Mouse (Mus musculus): ENCODE results near the gene Supt20. TPM values are rescaled to one million over a fixed set of nuclear protein-coding genes. Genes with fewer than 3 reads are reported as not detected.

Gene Supt20
- polyA plus RNA-seq (2015; fragmentation: Nextera tagmentation; extraction: Ambion mirVana): 78.6 and 93.7 TPM in 2 replicates

DNA sequence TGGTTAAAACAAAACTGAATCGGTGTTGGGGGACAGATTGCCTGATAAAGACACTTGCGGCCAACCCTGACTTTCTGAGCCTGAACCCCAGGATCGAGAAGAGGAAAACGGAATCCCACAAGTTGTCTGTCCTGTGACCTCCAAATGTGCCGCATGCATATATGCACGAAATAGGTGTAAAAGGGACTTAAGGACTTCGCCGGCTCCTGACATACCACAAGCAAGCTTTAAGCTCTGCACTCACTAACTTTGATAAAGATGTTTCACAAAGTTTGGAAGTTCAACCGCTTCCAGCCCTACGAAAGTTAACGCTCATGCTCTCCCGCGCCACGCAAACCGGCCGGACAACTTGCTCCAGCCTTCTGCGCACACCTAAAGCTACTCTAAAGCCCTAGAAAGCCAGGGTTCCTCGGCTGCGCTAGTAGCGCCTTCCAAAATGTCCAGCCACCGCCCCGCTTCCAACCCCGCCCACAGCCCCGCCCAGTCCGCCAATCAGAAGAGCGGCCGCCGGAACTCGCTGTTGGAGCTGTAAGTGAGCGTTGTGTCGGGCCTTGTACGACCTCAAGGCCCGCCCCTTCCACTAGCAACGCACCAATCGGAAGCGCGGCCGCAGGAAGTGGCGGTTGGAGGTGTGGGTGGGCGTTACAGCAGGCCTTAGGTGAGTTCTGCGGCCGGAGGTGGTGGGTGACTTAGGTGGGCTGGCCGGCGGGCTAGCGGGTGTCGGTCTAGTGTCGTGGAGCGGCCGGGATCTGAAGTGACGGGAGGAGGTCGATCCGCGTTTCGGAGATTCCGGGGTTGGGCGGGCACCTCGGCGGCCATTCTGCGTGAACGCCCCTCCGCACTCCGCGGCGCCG lies at the start of gene Supt20:
TSS of gene Supt20 (plus strand) at position 606 of the 854 bp plus-strand sequence.
- Histone ChIP-seq H3K9me3 (no peaks in the 10 kb centered on the region), H3K36me3 (peaks cover 23% of the 10 kb centered on the region), H3K9ac (peak within 1 kb of the TSS; percentile 74), H3K27me3 (no peaks in the 10 kb centered on the region), H3K4me3 (peak within 1 kb of the TSS; percentile 69), H3K4me1 (replicated peaks) (peaks cover 16% of the 10 kb centered on the region), H3K27ac (replicated peaks) (peak within 1 kb of the TSS; percentile 74), H3K4me2 (peak within 1 kb of the TSS; percentile 77)
- peak; percentile 99 for ATAC-seq (ENCODE audit: low read depth)
- WGBS: 2% methylated on average over 65 of the region's 65 CpGs

DNA sequence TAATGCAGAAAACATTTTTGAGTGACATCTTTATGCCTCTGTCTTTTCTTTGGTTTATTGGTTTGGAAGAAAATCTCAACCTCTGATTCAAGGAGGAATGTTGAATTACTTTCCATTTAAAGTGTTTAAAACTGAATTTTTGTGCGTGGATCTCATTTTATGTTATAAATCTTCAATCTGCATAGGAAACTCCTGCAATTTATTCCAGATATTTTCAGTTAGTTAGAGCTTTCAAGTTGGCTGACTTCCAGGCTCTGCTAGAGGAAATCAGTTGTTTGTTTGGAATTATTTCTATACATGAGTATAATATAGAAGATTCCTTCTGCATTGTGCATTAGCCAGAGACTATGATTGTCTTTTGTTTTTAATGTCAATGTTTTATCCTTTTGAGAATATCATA lies 49.8 kb upstream of the Supt20 start:
- ATAC-seq (ENCODE audit: low read depth): no peak

DNA sequence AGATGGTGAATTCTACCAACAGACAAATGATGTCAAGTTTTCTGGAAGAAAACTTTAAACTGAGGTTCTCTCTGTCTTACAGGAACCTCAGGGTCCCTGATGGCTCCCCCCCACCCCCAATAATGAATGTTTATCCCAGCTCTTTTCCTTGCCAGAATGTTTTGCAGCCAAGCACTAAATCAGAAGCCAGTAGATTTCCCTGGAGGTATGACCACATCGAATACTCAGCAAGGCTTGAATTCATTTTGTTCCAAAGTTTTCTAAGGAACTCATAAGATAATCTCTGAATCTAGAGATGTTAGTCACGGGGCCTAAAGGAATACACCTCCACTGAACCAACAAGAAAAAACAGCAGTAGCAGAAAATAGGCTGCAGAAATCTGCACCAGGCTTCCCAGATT lies 45.0 kb upstream of the Supt20 start:
- no peak overlapping the region for H3K27ac ChIP-seq (replicated peaks)
- H3K9ac ChIP-seq: no peak overlapping the region
- H3K4me3 ChIP-seq: no peak overlapping the region
- H3K9me3 ChIP-seq: no peaks in the 10 kb centered on the region
- ATAC-seq (ENCODE audit: low read depth): no peak
- H3K4me1 ChIP-seq (replicated peaks): no peaks in the 10 kb centered on the region
- H3K36me3 ChIP-seq: no peaks in the 10 kb centered on the region
- WGBS: 69% methylated on average over 2 of the region's 2 CpGs
- no peak overlapping the region for H3K4me2 ChIP-seq
- no peaks in the 10 kb centered on the region for H3K27me3 ChIP-seq

More for the DNA sequence above, 49.8 kb upstream of the Supt20 start:
- WGBS: 91% methylated on average over 1 of the region's 1 CpGs
- Histone ChIP-seq H3K4me1 (replicated peaks) (no peaks in the 10 kb centered on the region), H3K4me2 (no peak overlapping the region), H3K27me3 (no peaks in the 10 kb centered on the region), H3K9me3 (no peaks in the 10 kb centered on the region), H3K4me3 (no peak overlapping the region), H3K27ac (replicated peaks) (no peak overlapping the region), H3K36me3 (no peaks in the 10 kb centered on the region), H3K9ac (no peak overlapping the region)

DNA sequence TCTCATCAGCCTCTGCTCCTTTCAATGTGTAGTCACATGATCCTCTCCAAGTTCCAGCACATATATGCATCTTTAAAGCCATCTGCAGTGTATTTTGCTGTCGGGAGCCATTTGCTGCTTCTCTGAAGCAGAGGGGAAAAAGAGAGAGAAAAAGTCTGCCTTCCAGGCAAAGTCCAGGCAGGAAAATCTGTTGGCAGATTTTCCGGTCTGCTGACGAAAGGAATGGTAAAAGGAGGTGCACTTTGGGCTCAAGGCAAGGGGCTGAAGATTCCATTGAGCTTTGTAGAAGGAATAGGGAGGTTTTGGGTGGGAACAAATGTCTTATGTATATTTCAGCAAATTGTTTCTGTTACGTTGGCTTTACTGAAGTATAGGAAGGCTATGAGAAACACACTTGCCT lies 41.0 kb upstream of the Supt20 start:
- Histone ChIP-seq H3K9me3 (no peaks in the 10 kb centered on the region), H3K4me2 (no peak overlapping the region)
- WGBS: 78% methylated on average over 4 of the region's 4 CpGs

DNA sequence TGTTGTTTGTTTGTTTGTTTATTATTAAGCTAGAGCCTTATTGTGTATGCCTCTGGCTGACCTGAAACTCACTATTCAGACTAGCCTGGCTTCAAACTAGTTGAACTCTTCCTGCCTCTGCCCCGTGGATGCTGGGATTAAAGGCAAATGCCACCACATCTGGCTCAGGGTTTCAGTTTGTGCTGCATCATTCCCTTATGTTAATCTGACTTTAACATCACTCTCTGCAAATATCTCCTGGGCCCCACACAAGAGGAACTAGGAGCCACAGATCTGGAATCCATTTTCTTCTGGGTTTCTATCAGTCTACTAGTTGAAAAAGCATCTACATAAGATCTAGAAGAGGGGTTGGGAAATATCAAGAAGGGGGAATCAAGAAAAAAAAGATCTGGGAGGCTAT lies 38.4 kb upstream of the Supt20 start:
- 88% methylated on average over 1 of the region's 1 CpGs for WGBS
- no peak overlapping the region for H3K9ac ChIP-seq
- no peaks in the 10 kb centered on the region for H3K4me1 ChIP-seq (replicated peaks)
- no peak for ATAC-seq (ENCODE audit: low read depth)
- H3K36me3 ChIP-seq: no peaks in the 10 kb centered on the region
- no peak overlapping the region for H3K4me2 ChIP-seq
- no peaks in the 10 kb centered on the region for H3K27me3 ChIP-seq
- H3K27ac ChIP-seq (replicated peaks): no peak overlapping the region
- H3K4me3 ChIP-seq: no peak overlapping the region
- no peaks in the 10 kb centered on the region; the same call in 1 of the 2 replicates for H3K9me3 ChIP-seq

More for the DNA sequence above, 41.0 kb upstream of the Supt20 start:
- Histone ChIP-seq H3K36me3 (no peaks in the 10 kb centered on the region), H3K27ac (replicated peaks) (no peak overlapping the region), H3K9ac (no peak overlapping the region), H3K27me3 (no peaks in the 10 kb centered on the region), H3K4me3 (no peak overlapping the region), H3K4me1 (replicated peaks) (no peaks in the 10 kb centered on the region)
- no peak for ATAC-seq (ENCODE audit: low read depth)

DNA sequence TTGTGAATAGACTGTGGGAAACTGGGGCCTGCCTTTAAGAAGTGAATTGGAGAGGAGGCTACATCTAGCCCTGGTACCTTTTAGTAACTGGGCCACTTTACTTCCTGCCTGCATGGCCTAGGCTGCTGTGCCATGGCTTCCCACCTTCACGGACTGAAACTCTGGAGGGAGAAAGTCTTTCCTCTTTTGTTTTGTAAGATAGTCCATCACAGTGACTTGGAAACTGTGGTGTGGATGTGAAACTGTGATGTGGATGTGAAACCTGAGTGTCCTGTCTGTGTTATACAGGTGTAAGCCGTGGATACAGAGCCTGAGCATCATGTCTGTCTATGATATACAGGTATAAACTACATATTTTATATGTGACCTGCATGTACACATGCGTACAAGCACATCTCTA lies 35.5 kb upstream of the Supt20 start:
- H3K4me3 ChIP-seq: no peak overlapping the region
- H3K27me3 ChIP-seq: no peaks in the 10 kb centered on the region
- H3K9me3 ChIP-seq: no peaks in the 10 kb centered on the region; the same call in 1 of the 2 replicates
- WGBS: 85% methylated on average over 3 of the region's 3 CpGs
- no peak overlapping the region for H3K4me2 ChIP-seq
- H3K36me3 ChIP-seq: no peaks in the 10 kb centered on the region
- H3K4me1 ChIP-seq (replicated peaks): no peaks in the 10 kb centered on the region
- no peak for ATAC-seq (ENCODE audit: low read depth)
- no peak overlapping the region for H3K27ac ChIP-seq (replicated peaks)
- H3K9ac ChIP-seq: no peak overlapping the region

DNA sequence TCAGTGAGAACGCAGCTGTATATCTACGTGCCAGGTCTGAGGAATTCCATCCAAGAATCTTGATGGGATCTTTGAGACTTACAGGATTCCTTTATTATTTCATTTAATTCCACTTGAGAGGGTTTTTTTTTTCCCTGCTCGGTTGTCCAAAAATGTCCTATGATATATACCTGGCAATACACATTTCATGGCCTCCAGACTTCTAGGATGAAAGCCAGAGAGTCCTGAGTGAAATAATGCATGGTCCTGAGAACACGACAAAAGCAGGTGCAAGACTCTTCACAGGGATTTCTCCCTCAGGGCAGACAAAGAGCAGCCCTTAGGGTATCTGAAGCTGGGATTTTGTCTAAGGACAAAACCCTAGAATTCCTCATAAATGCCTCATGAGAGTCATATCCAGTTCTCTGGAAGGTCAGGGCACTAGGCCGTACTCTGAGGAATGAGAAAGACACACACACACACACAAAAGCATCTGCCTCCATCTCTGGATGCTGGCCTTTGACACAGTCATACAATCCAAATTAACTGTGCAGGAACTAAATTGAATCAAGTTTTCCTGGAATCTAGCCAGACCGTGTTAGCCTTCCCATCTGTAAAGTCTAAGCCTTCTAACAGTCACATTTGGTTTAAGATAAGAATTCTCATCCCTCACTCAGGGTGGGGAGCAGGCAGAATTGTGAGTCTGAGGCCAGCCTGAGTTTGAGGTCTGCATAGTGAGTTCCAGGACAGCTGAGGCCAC lies 34.5 kb upstream of the Supt20 start:
- WGBS: 80% methylated on average over 6 of the region's 6 CpGs
- Histone ChIP-seq H3K4me3 (no peak overlapping the region), H3K36me3 (no peaks in the 10 kb centered on the region), H3K27ac (replicated peaks) (no peak overlapping the region), H3K4me1 (replicated peaks) (no peaks in the 10 kb centered on the region), H3K27me3 (no peaks in the 10 kb centered on the region), H3K9ac (no peak overlapping the region), H3K9me3 (no peaks in the 10 kb centered on the region; the same call in 1 of the 2 replicates), H3K4me2 (no peak overlapping the region)
- ATAC-seq (ENCODE audit: low read depth): no peak

DNA sequence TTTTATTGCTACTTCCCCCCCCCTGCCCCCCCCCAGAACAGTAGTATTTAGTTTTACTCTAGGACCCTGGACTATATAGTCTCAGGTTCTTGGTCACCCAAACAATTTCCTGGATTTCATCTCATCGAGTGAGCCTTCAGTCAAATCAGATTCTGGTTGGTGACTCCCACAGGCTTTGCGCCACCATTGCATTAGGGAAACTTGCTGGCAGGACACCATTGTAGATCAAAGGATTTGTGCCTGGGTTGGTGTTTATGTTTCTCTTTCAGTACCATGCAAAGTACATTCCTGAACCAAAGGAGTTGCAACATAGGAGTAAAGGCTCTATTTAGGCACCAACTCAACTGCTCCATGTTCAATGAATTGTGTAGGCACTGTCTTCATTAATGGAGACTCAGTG lies 32.9 kb upstream of the Supt20 start:
- Histone ChIP-seq H3K4me2 (no peak overlapping the region), H3K9me3 (no peaks in the 10 kb centered on the region; the same call in 1 of the 2 replicates), H3K27ac (replicated peaks) (no peak overlapping the region), H3K4me1 (replicated peaks) (no peaks in the 10 kb centered on the region), H3K9ac (no peak overlapping the region), H3K27me3 (no peaks in the 10 kb centered on the region), H3K4me3 (no peak overlapping the region), H3K36me3 (no peaks in the 10 kb centered on the region)
- no peak for ATAC-seq (ENCODE audit: low read depth)
- WGBS: 88% methylated on average over 2 of the region's 2 CpGs

DNA sequence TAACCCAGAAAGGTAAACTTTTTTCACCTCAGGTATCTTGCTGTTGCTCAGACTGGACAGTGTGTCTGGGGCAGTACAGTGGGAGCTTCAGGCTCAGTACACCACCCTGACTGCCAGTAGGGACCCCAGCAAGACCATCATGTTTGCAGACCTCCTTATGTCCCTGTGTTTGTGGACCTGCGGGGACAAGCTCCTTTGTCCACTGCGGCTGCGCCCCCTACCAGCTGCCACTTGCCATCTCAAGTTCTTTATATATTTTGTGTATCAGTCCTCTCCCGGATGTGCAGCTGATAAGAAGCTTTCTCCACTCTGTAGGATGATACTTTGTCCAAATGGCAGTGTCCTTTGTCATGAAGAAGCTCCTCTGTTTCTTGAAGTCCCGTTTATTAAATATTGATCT lies 30.2 kb upstream of the Supt20 start:
- Histone ChIP-seq H3K27ac (replicated peaks) (no peak overlapping the region), H3K4me3 (no peak overlapping the region), H3K36me3 (no peaks in the 10 kb centered on the region), H3K4me2 (no peak overlapping the region), H3K9ac (no peak overlapping the region), H3K4me1 (replicated peaks) (no peaks in the 10 kb centered on the region), H3K27me3 (no peaks in the 10 kb centered on the region), H3K9me3 (no peaks in the 10 kb centered on the region; the same call in 1 of the 2 replicates)
- 71% methylated on average over 5 of the region's 5 CpGs for WGBS
- ATAC-seq (ENCODE audit: low read depth): no peak

DNA sequence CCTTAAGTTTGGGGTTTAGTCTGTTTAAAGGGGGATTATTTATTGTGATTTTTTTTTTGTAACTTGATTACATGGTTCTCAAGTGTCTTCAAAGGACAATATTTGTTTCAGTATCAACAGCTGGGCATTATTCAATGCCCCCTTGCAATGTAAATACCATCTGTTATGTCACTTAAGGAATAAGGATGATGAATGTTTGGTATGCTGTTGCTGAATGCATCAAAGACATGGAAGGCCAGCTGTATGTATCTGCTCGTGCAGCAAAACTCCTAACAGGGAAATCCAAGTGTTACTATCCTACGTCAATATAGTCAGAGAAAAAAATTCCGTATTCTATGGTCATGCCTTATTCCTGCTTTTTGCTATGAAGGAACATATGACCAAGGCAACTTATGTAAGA lies 24.5 kb upstream of the Supt20 start:
- no peaks in the 10 kb centered on the region for H3K36me3 ChIP-seq
- WGBS: 83% methylated on average over 3 of the region's 3 CpGs
- no peaks in the 10 kb centered on the region for H3K4me1 ChIP-seq (replicated peaks)
- H3K27me3 ChIP-seq: no peaks in the 10 kb centered on the region
- no peak overlapping the region for H3K27ac ChIP-seq (replicated peaks)
- no peak overlapping the region for H3K9ac ChIP-seq
- H3K4me2 ChIP-seq: no peak overlapping the region
- no peak for ATAC-seq (ENCODE audit: low read depth)
- no peak overlapping the region for H3K4me3 ChIP-seq
- no peaks in the 10 kb centered on the region for H3K9me3 ChIP-seq

DNA sequence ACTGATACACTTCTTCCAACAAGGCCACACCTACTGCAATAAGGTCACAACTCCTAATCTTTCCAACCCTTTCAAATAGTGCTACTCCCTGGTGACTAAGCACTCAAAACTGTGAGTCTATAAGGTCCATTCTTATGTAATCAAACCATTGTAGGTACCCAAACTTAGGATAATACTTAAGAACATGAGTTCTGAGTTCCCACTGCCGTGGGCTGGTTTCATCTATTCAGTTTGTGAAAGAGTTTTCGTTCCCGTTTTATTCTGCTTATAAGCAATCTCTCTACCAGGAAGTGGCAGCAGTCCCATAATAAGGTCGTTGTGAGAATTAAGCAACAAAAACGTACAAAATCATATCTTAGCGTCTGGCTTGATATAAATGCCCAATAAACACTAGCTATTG lies 23.9 kb upstream of the Supt20 start:
- Histone ChIP-seq H3K36me3 (no peaks in the 10 kb centered on the region), H3K9ac (no peak overlapping the region), H3K27me3 (no peaks in the 10 kb centered on the region), H3K4me1 (replicated peaks) (no peaks in the 10 kb centered on the region), H3K4me3 (no peak overlapping the region), H3K9me3 (no peaks in the 10 kb centered on the region), H3K4me2 (no peak overlapping the region), H3K27ac (replicated peaks) (no peak overlapping the region)
- 88% methylated on average over 6 of the region's 6 CpGs for WGBS
- no peak for ATAC-seq (ENCODE audit: low read depth)

DNA sequence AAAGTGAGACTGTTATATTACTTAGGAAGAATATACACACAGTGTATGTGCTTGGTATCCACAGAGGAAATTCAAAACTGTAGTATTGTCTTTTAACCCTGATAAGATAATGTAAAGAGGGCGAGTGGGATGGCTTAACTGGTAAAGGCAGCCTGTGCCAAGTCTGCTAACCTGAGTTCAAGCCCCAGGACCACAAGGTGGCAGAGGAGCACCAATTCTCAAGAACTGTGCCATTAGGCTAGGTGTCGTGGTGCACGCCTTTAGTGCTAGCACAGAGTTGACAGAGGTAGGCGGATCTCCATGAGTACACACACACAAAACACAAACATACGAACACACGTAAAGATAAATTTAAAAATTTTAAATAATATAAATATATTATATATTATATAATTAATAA lies 23.0 kb upstream of the Supt20 start:
- no peaks in the 10 kb centered on the region for H3K4me1 ChIP-seq (replicated peaks)
- 87% methylated on average over 6 of the region's 6 CpGs for WGBS
- no peaks in the 10 kb centered on the region for H3K9me3 ChIP-seq
- no peaks in the 10 kb centered on the region for H3K36me3 ChIP-seq
- no peak overlapping the region for H3K4me2 ChIP-seq
- no peak for ATAC-seq (ENCODE audit: low read depth)
- H3K27ac ChIP-seq (replicated peaks): no peak overlapping the region
- H3K27me3 ChIP-seq: no peaks in the 10 kb centered on the region
- H3K9ac ChIP-seq: no peak overlapping the region
- no peak overlapping the region for H3K4me3 ChIP-seq
